Mouse (Mus musculus) limb, embryonic 11.5 days (tissue): ENCODE results near the gene Vac14. TPM values are rescaled to one million over a fixed set of nuclear protein-coding genes. Genes with fewer than 3 reads are reported as not detected.

Source experiments
- ATAC-seq: fragments of 200-750 bp; cut with Nextera tagmentation; 2 replicates; pipeline ENCODE4 v1.8.0; 2017; ENCODE audit warnings: low read depth; ENCODE audit not compliant: insufficient number of reproducible peaks, low FRiP score, low TSS enrichment
- DNase-seq: peaks from one replicate; pipeline ENCODE4 v3.0.0-alpha.2; 2015; ENCODE audit warnings: low spot score
- H3K27ac ChIP-seq: fragments of 300-500 bp; sonication (generic); replicated peaks from 2 replicates; pipeline ENCODE4 v1.5.1; 2014; ENCODE audit warnings: low read depth, mild to moderate bottlenecking, low read length
- H3K27me3 ChIP-seq: fragments of 300-500 bp; sonication (generic); 2 replicates; pipeline ENCODE4 v1.6.1; 2014; ENCODE audit warnings: mild to moderate bottlenecking, low read length, mixed read lengths; ENCODE audit not compliant: control insufficient read depth, insufficient read depth
- H3K36me3 ChIP-seq: fragments of 300-500 bp; sonication (generic); 2 replicates; pipeline ENCODE4 v1.6.1; 2014; ENCODE audit warnings: mild to moderate bottlenecking, low read length, moderate library complexity, mixed read lengths; ENCODE audit not compliant: control insufficient read depth, insufficient read depth
- H3K4me1 ChIP-seq: fragments of 300-500 bp; sonication (generic); 2 replicates; pipeline ENCODE4 v1.6.1; 2014; ENCODE audit warnings: low read length, mixed read lengths; ENCODE audit not compliant: control insufficient read depth, insufficient read depth
- H3K4me2 ChIP-seq: fragments of 300-500 bp; sonication (generic); 2 replicates; pipeline ENCODE4 v1.6.1; 2014; ENCODE audit warnings: low read depth, mild to moderate bottlenecking, moderate library complexity; ENCODE audit not compliant: severe bottlenecking
- H3K4me3 ChIP-seq: fragments of 300-500 bp; sonication (generic); 2 replicates; pipeline ENCODE4 v1.5.1; 2014; ENCODE audit warnings: low read depth, low read length
- H3K9ac ChIP-seq: fragments of 300-500 bp; sonication (generic); 2 replicates; pipeline ENCODE4 v1.6.1; 2014; ENCODE audit warnings: mild to moderate bottlenecking, low read length
- H3K9me3 ChIP-seq: fragments of 300-500 bp; sonication (generic); 2 replicates; pipeline ENCODE4 v1.6.1; 2016; ENCODE audit warnings: low read length; ENCODE audit not compliant: control insufficient read depth
- WGBS: fragments of 180-500 bp; shearing (Covaris S2); extraction: QIAGEN DNeasy Blood & Tissue Kit; methylation state at CpG from one replicate; pipeline ENCODE4 v1.1.7; 2014; 5-methylcytosine and 5-hydroxymethylcytosine counted together
- polyA plus RNA-seq: library from polyadenylated mRNA; unstranded; fragments of >200 nt; fragmentation: Nextera tagmentation; extraction: Ambion mirVana; gene quantifications from 2 replicates; pipeline ENCODE4 v1.2.1, GENCODE M21; 2014

Gene Vac14
- polyA plus RNA-seq, 1 experiment from 2014 or later, result 30.5 TPM

DNA sequence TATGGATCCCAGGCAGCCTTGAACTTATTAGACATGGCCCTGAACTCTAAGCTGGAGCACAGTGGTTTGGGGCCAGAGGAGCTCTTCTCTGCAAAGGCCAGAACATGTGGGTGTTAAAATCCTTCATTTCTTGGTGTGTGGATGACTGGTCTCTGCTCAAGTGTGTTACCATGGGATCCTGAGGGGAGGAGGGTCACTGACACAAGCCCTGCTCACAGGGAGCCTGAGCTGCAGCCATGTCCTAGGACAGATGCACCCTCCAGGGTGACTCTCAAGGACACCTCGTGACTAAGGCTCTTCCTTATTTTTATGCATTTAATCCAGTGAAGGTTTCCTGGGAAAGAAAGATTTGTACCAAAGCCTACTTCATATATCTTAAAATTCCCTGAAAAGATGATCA is 79.7 kb downstream of the Vac14 start:
- Histone ChIP-seq H3K9me3 (no peaks in the 10 kb centered on the region), H3K27ac (no peak overlapping the region), H3K4me3 (no peak overlapping the region), H3K4me1 (no peaks in the 10 kb centered on the region), H3K9ac (no peak overlapping the region), H3K27me3 (no peaks in the 10 kb centered on the region), H3K4me2 (no peak overlapping the region), H3K36me3 (peaks cover 2% of the 10 kb centered on the region; the same call in 1 of the 2 replicates)
- ATAC-seq (no peak), DNase-seq (no peak)
- 88% methylated on average over 1 of the region's 1 CpGs for WGBS

DNA sequence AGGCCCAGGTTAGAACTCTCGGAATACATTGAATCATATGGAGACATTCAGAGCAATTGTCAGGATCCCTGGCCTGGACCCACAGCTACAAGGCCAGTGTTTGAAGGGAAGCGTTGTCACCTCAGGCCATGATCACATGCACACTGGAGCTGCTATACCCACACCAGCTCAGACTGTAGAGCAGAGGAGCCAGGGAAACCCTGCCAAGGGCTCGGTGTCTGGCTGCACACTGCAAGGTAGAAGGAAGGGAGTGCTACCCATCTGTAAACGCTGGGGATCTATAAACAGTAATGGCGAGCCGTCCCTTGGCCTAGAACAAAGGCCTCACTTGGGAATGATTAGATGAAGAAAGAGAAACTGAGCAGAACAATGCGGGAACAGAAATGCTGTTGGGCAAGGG is 81.1 kb downstream of the Vac14 start:
- no peak overlapping the region for H3K4me2 ChIP-seq
- H3K36me3 ChIP-seq, result peaks cover 2% of the 10 kb centered on the region; the same call in 1 of the 2 replicates
- no peak overlapping the region for H3K4me3 ChIP-seq
- no peaks in the 10 kb centered on the region for H3K27me3 ChIP-seq
- no peak overlapping the region for H3K27ac ChIP-seq
- 82% methylated on average over 7 of the region's 7 CpGs for WGBS
- no peaks in the 10 kb centered on the region for H3K4me1 ChIP-seq
- DNase-seq (no peak), ATAC-seq (no peak)
- no peaks in the 10 kb centered on the region for H3K9me3 ChIP-seq
- H3K9ac ChIP-seq, result no peak overlapping the region

DNA sequence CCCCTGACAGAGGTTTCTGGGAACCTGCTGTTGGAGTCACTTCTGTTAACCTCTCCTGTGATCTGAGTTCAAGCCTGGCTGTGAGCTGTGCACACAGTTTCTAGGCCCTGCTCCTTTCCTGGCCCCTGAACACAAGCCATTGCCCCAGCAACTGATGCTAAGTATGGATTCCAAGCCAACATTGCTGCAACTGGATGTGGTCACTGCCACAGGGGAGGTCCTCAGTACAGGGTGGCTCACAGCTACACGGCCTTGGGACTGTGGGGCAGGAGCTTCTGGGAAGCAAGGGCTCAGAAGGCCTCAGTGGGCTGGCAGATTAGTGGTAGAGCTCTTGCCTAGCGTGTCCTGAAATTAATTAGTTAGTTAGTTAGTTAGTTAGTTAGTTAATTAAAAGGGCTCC is 82.2 kb downstream of the Vac14 start:
- WGBS, result 88% methylated on average over 2 of the region's 2 CpGs
- no peak for ATAC-seq
- Histone ChIP-seq H3K36me3 (0 out of 2 replicates have a peak, but pooled peaks cover 2% of the 10 kb centered on the region), H3K9me3 (no peaks in the 10 kb centered on the region), H3K4me3 (no peak overlapping the region), H3K27me3 (no peaks in the 10 kb centered on the region), H3K27ac (no peak overlapping the region), H3K9ac (no peak overlapping the region), H3K4me2 (no peak overlapping the region), H3K4me1 (no peaks in the 10 kb centered on the region)
- no peak for DNase-seq

DNA sequence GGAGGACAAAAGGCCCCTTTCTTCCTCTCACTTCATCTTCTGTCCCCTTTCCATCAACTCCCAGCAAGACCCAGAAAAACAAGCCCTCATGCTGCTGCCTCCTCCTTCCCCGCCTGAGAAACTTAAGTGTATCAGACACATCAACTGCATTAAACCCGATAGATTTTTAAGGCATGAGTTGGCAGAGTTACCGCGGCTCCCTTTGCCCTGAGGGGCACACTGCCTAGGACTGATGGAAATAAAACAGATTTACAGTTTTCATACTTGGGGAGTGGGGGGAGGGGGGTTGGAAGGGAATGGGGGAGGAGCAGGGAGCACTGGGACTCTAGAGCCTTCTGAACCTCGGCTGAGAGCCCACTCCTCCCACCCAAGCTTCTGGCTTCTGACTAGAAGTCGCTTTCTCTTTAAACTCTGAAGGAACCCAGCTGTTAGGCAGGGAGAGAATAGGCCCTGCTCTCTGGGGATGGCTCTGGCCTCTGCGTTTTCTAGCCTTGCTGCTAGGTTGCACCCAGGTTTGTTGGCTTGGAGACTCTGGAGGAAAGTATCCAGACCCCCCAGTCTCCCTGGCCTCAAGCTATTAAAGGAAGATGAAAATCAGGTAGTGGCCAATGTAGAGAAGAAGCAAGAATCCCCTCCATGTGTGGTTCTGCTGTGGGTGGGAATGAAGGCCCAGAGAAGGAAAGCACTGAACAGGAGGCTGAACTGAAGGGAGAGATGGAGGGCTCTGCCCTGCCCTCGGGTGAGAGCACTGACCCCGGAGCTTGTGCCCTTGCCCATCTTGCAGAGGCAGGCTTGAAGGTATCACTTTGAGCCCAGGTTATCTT is 84.5 kb downstream of the Vac14 start:
- H3K9ac ChIP-seq, result no peak overlapping the region
- ATAC-seq, result no peak

DNA sequence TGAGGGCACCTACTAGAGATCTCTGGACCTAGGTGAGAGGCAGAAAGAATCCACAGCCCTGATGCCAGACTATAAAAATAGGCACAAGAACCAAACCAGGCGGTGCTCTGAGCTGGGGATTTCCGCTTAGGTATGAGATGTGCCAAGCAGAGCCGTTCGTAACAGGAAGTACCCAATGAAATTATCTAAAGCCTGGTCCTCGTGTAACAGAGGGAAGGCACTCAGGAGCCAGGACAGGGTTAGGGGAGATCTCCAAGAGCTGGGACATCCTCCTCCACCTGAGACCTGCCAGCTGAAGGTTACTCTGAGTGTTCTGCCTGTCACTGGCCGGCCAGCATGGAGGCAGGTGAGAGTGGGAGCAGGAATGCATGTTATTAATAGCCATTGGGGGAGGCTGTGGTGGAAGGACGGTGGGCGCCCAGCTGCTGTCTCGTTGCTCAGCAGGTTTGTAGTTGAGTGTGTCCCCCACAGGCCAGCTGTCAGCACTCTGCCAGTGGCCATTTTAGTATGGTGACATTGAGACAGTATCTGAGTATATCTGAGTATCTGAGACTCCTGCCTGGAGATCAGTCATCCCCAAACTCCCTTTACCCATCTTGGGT is 85.2 kb downstream of the Vac14 start:
- Histone ChIP-seq H3K36me3 (0 out of 2 replicates have a peak, but pooled peaks cover 4% of the 10 kb centered on the region), H3K9ac (no peak overlapping the region), H3K27me3 (no peaks in the 10 kb centered on the region), H3K4me3 (no peak overlapping the region), H3K27ac (no peak overlapping the region), H3K4me2 (no peak overlapping the region), H3K9me3 (no peaks in the 10 kb centered on the region), H3K4me1 (no peaks in the 10 kb centered on the region)
- DNase-seq, result no peak
- ATAC-seq, result no peak
- WGBS, result 83% methylated on average over 9 of the region's 9 CpGs

More for the DNA sequence above, 84.5 kb downstream of the Vac14 start:
- Histone ChIP-seq H3K36me3 (0 out of 2 replicates have a peak, but pooled peaks cover 4% of the 10 kb centered on the region), H3K9me3 (no peaks in the 10 kb centered on the region), H3K4me1 (no peaks in the 10 kb centered on the region), H3K4me2 (no peak overlapping the region), H3K27me3 (no peaks in the 10 kb centered on the region), H3K4me3 (no peak overlapping the region), H3K27ac (no peak overlapping the region)
- WGBS, result 59% methylated on average over 9 of the region's 9 CpGs
- no peak for DNase-seq

DNA sequence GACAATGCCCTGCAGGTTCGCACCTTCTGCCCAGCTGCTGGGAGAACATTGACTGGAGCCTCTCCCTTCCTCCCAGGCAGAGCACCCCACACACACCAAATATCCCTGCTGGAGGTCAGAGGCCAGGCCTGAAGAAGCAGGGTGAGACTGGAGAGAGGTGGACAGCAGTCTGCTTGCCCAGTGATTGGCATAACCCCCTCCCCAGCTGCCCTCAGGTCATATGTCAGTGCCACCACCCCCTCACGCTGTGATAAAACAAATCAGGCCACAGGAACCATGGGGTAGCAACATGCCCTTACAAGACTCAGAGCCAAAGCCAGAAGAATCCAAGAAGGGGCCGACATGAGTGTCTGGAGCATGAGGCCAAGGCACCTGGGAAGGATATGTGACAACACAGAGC is 85.7 kb downstream of the Vac14 start:
- DNase-seq (no peak), ATAC-seq (no peak)
- Histone ChIP-seq H3K4me1 (no peaks in the 10 kb centered on the region), H3K4me3 (no peak overlapping the region), H3K27ac (no peak overlapping the region), H3K9ac (no peak overlapping the region), H3K9me3 (no peaks in the 10 kb centered on the region), H3K4me2 (no peak overlapping the region), H3K27me3 (no peaks in the 10 kb centered on the region), H3K36me3 (0 out of 2 replicates have a peak, but pooled peaks cover 3% of the 10 kb centered on the region)
- WGBS, result 82% methylated on average over 3 of the region's 3 CpGs

DNA sequence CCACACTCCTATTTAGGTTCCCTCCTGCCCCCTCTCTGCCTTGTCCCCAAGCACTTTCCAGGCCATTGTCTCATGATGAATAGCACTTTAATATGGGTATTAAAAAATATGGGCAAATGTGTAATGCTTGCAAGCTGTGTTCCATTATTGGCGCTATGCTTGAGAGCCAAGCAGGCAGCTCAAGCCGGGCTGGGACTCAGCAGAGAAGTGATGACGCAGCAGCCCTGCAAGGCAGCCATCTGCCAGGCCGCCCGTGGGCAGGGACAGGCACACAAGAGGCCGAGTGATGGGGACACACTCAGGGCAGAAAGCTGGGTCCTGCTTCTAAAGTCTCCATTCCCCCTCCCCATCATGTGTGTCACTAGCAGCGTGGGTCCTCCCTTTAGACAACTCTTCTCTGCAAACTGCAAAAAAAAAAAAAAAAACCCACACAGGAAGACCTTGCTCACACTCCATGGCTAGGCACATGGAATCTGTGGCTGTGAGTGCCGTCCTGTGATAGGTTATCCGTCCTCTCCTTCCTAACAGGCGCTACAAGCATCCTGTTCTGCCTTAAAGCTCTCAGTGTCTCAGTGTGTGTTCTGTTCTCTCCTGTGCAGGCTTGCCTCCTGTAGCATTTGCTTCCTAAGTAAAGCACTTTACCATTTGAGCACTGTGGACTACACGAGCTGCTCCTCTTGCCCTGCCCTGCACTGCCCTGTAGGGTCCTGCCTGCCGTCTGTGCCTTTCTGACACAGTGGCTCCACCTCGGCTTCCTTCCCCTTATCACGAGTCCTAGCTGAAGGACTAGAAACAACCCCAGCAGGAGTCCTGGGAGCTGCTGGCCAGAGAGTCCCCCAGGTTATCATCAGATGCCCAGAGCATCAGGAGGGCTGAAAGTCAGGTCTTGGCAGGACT is 87.3 kb downstream of the Vac14 start:
- no peak overlapping the region for H3K9ac ChIP-seq
- no peak overlapping the region for H3K4me3 ChIP-seq
- WGBS, result 75% methylated on average over 14 of the region's 14 CpGs
- H3K9me3 ChIP-seq, result no peaks in the 10 kb centered on the region
- no peak for ATAC-seq
- H3K36me3 ChIP-seq, result 0 out of 2 replicates have a peak, but pooled peaks cover 2% of the 10 kb centered on the region
- H3K27ac ChIP-seq, result no peak overlapping the region
- no peaks in the 10 kb centered on the region for H3K27me3 ChIP-seq
- no peak overlapping the region for H3K4me2 ChIP-seq
- H3K4me1 ChIP-seq, result no peaks in the 10 kb centered on the region
- no peak for DNase-seq

GRCm38 (mm10) chr8:110706288-110706870 is 88.0 kb downstream of the Vac14 start:
- ATAC-seq (no peak), DNase-seq (no peak)
- H3K27me3 ChIP-seq, result no peaks in the 10 kb centered on the region
- no peaks in the 10 kb centered on the region for H3K9me3 ChIP-seq
- H3K36me3 ChIP-seq, result 0 out of 2 replicates have a peak, but pooled peaks cover 5% of the 10 kb centered on the region
- no peak overlapping the region for H3K9ac ChIP-seq
- H3K27ac ChIP-seq, result no peak overlapping the region
- no peak overlapping the region for H3K4me3 ChIP-seq
- no peaks in the 10 kb centered on the region for H3K4me1 ChIP-seq
- H3K4me2 ChIP-seq, result no peak overlapping the region
- 93% methylated on average over 3 of the region's 3 CpGs for WGBS
